Mouse (Mus musculus) heart, embryonic 10.5 days (tissue): ENCODE results near the gene Taok1. TPM values are rescaled to one million over a fixed set of nuclear protein-coding genes. Genes with fewer than 3 reads are reported as not detected.
"Not testable (repeated sequence)": the region's sequence is repeated elsewhere in the genome, so short reads cannot be mapped to it uniquely, and the experiment has no call there.

Experiments used
- DNase-seq: peaks from one replicate; pipeline ENCODE4 v3.0.0-alpha.2; 2017; ENCODE audit warnings: low spot score
- H3K27ac ChIP-seq: fragments of 300-500 bp; sonication (generic); 2 replicates; pipeline ENCODE4 v1.5.1; 2016; ENCODE audit warnings: mild to moderate bottlenecking
- H3K27me3 ChIP-seq: fragments of 300-500 bp; sonication (generic); 2 replicates; pipeline ENCODE4 v1.6.1; 2016; ENCODE audit warnings: mild to moderate bottlenecking; ENCODE audit not compliant: poor library complexity, insufficient read depth, severe bottlenecking
- H3K36me3 ChIP-seq: fragments of 300-500 bp; sonication (generic); 2 replicates; pipeline ENCODE4 v1.6.1; 2016; ENCODE audit warnings: mild to moderate bottlenecking, moderate library complexity
- H3K4me1 ChIP-seq: fragments of 300-500 bp; sonication (generic); 2 replicates; pipeline ENCODE4 v1.6.1; 2016; ENCODE audit warnings: mild to moderate bottlenecking
- H3K4me3 ChIP-seq: fragments of 300-500 bp; sonication (generic); 2 replicates; pipeline ENCODE4 v1.5.1; 2016; ENCODE audit warnings: mild to moderate bottlenecking, moderate library complexity
- H3K9me3 ChIP-seq: fragments of 300-500 bp; sonication (generic); 2 replicates; pipeline ENCODE4 v1.6.1; 2016; ENCODE audit warnings: mild to moderate bottlenecking, moderate library complexity
- WGBS: fragments of 180-500 bp; shearing (Covaris S2); methylation state at CpG from one replicate; pipeline ENCODE4 v1.1.7; 2016; 5-methylcytosine and 5-hydroxymethylcytosine counted together
- polyA plus RNA-seq: library from polyadenylated mRNA; unstranded; fragments of >200 nt; fragmentation: Nextera tagmentation; extraction: Ambion mirVana; gene quantifications from 2 replicates; pipeline ENCODE4 v1.2.1, GENCODE M21; 2016

The Taok1 gene
- 10.9 and 12.8 TPM in 2 replicates for polyA plus RNA-seq

DNA sequence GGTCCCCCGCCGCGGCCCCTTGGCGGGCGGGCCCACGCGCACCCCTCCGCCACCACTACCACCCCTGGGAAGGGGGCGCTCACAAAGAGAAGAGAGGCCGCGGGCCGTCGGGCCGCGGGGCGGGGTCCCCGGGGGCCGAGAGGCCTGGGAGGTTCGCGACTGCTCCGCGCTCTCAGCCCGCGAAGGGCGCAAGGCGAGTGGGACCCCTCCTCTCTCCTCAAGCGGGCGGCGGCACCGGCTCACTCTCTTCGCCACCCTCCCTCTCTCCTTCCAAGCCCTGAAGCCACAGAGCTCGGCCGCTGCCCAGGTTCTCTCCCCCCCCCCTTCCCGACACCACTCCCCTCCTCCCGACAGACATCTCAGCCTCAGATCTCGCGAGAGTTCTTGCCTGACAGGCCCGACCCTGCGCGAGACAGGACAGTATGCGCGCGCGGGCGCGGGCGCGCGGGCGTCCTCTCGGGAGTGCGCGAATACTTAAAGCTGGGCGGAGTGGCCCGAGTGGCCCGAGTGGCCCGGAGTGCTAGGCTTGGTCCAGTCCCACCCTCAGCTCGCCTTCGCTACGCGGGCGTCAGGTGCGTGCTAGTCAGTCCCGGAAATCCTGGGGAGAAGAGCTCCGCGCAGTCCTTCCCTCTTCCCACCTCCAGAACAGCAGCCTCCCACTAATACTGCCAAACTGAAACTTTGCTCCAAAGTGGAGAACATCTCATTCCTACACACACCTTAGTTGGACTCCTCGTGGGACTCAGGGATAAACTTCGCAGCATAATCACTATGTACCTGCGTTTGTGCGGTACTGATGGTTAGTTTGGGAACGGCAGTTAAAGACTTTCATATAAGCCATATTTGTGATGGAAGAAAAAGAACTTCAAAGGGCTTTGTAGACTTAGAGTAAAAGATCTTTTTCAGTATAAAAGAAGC is at the start of gene Taok1:
Taok1 (minus strand) TSS at position 278 of the 918 bp plus-strand sequence.
- Histone ChIP-seq H3K9me3 (no peaks in the 10 kb centered on the region), H3K4me3 (peak within 1 kb of the TSS; percentile 100), H3K27ac (peak within 1 kb of the TSS; percentile 100), H3K27me3 (no peaks in the 10 kb centered on the region), H3K4me1 (peaks cover 15% of the 10 kb centered on the region; the same call in 1 of the 2 replicates), H3K36me3 (peaks cover 13% of the 10 kb centered on the region)
- WGBS: 1% methylated on average over 67 of the region's 71 CpGs
- peak; percentile 98 for DNase-seq

DNA sequence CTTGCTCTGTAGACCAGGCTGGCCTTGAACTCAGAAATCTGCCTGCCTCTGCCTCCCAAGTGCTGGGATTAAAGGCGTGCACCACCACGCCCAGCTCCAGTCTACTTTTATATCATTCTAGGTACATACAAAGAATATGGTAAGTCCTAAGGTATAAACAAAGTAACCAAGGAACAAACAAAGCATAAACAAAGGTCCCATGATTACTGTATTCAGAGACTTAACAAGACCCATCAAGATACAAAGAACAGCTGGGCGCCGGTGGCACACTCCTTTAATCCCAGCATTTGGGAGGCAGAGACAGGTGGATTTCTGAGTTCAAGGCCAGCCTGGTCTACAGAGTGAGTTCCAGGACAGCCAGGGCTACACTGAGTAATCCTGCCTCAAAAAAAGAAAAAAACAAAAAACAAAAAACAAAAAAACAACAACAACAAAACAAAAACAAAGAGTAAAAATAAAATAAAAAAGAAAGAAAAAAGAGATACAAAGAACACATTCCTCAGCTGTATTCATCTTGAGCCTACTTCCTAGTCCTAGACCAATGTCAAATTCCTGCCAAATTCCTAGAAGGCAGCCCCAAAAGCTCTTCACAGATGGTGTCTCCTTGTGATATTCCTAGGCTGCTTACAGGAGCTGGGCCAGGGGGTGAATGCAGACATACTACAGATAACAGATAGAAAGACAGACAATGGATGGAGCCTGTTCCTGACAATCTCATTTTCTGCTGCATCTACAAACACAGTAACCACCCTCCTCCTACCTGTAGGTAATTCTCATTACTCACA is 46.0 kb upstream of the Taok1 start:
- not testable (repeated sequence) for H3K4me1 ChIP-seq, H3K9me3 ChIP-seq, H3K36me3 ChIP-seq, H3K4me3 ChIP-seq, H3K27ac ChIP-seq, DNase-seq, H3K27me3 ChIP-seq
- WGBS: 96% methylated on average over 4 of the region's 4 CpGs

DNA sequence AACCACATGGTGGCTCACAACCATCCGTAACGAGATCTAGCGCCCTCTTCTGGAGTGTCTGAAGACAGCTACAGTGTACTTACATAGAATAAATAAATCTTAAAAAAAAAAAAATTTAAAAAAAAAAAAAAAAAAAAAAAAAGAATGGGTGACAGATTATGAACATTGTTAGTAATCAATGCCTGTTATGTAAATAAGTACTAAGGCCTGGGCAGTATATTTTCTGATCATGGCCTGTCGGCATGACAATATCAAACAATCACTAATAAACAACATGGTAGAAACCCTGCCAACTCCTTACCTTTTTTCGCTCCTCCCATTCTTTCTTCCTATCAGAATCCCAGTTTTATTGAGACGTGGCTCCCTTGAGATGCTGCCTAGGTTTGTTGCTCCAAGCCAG is 44.9 kb upstream of the Taok1 start:
- no peak for DNase-seq
- H3K27ac ChIP-seq: no peak overlapping the region
- no peaks in the 10 kb centered on the region for H3K36me3 ChIP-seq
- no peaks in the 10 kb centered on the region for H3K4me1 ChIP-seq
- no peaks in the 10 kb centered on the region for H3K9me3 ChIP-seq
- WGBS: 55% methylated on average over 6 of the region's 6 CpGs
- no peaks in the 10 kb centered on the region for H3K27me3 ChIP-seq
- no peak overlapping the region for H3K4me3 ChIP-seq

DNA sequence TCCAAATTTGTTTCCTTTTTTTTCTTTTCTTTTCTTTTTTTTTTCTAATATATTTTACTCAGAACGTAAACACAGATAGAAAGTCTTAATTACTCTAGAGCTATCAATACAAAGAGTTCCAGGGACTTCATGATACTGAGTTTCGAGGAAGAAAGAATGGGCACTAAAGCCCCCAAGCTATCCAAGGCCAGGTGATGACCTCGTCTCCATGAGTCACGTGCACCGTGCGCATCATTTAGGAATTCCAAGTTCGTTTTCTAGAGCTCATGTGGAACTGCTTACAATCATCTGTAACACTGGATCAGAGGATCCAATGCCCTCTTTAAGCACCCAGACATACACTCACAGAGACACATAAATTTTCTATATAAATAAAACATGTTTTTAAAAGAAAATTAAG is 41.3 kb upstream of the Taok1 start:
- no peaks in the 10 kb centered on the region for H3K9me3 ChIP-seq
- no peaks in the 10 kb centered on the region for H3K27me3 ChIP-seq
- no peaks in the 10 kb centered on the region for H3K4me1 ChIP-seq
- no peak overlapping the region for H3K4me3 ChIP-seq
- H3K27ac ChIP-seq: no peak overlapping the region
- DNase-seq: no peak
- no peaks in the 10 kb centered on the region for H3K36me3 ChIP-seq
- 75% methylated on average over 7 of the region's 7 CpGs for WGBS

DNA sequence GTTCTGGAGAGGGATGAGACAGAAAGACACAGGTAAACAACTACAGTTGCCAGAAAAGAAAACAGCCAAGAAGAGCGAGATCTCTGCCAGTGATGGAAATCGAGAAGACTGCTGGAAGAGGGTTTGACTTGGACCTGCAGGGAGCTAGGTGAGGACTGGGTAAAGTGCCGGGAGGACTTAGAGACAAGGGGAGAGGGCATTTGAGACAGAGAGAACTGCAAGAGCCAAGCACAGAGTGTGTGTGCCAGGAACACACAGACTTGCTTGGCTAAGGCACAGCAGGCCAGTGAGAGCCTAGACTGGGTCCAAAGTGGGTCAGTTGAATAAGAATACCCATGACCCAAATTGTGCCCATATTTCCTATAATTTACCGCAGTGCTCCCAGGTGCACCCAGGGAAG is 37.9 kb upstream of the Taok1 start:
- DNase-seq: no peak
- no peaks in the 10 kb centered on the region for H3K27me3 ChIP-seq
- 80% methylated on average over 4 of the region's 4 CpGs for WGBS
- H3K36me3 ChIP-seq: no peaks in the 10 kb centered on the region
- H3K4me1 ChIP-seq: no peaks in the 10 kb centered on the region
- H3K9me3 ChIP-seq: no peaks in the 10 kb centered on the region
- H3K4me3 ChIP-seq: no peak overlapping the region
- H3K27ac ChIP-seq: no peak overlapping the region

DNA sequence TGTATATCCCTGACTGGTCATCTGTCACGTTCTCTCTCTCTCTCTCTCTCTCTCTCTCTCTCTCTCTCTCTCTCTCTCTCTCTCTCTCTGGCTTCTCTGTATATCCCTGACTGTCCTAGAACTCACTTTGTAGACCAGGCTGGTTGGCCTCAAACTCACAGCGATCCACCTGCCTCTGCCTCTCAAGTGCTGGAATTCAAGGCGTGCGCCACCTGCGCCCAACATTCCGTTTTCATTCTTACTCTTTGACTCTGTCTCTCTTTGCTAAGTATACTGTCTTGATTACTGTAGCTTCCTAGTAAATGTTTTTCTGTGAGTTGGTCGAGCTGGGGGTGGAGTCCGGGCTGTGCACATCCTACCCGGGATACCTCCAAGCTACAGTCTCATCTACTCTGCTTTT is 33.8 kb upstream of the Taok1 start:
- Histone ChIP-seq H3K4me1 (no peaks in the 10 kb centered on the region), H3K4me3 (no peak overlapping the region), H3K27me3 (no peaks in the 10 kb centered on the region), H3K27ac (no peak overlapping the region), H3K36me3 (no peaks in the 10 kb centered on the region), H3K9me3 (no peaks in the 10 kb centered on the region)
- 79% methylated on average over 9 of the region's 9 CpGs for WGBS
- DNase-seq: no peak

DNA sequence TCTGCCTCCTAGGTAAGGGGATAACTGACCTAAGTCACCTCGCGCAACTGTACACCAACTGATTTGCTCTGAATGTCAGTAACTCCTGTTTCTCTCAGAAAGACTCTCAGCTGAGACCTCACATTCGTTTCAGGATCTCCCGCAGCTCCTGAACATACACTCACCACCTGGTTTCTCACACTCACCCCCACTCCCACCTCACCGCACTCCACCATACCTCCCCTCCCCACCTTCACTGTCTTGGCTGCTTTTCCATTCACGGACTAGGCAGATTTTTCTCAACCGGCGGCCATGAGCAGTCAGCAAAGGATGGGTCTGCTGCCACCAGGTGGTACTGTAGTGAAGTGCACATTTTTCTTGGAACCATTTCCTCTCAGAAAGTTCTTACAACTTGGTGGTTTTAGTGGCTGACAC is 22.6 kb upstream of the Taok1 start:
- Histone ChIP-seq H3K36me3 (no peaks in the 10 kb centered on the region), H3K4me1 (peaks cover 18% of the 10 kb centered on the region), H3K9me3 (no peaks in the 10 kb centered on the region), H3K27ac (no peak overlapping the region), H3K27me3 (no peaks in the 10 kb centered on the region), H3K4me3 (peak overlapping the region; percentile 49)
- 16% methylated on average over 8 of the region's 8 CpGs for WGBS
- peak; percentile 87 for DNase-seq

DNA sequence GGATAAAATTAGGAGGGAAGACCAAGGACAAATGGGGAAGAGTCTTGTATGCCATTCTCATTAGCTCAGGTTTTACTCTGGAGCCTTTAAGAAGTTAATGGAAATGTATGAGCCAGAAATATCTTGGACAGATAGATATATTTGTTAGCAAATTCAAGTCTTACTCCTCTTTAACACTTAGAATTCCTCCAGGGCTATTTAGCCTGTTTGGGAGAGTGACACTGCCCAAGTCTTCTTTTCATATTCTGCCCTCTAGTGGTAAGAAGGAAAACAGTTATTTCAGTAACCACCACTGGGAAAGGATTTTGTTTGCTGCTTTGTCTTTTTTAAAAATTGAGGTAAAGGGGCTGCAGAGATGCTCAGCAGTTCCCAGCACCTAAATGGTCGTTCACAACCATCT is 21.9 kb upstream of the Taok1 start:
- peaks cover 26% of the 10 kb centered on the region for H3K4me1 ChIP-seq
- WGBS: 0% methylated on average over 1 of the region's 1 CpGs

DNA sequence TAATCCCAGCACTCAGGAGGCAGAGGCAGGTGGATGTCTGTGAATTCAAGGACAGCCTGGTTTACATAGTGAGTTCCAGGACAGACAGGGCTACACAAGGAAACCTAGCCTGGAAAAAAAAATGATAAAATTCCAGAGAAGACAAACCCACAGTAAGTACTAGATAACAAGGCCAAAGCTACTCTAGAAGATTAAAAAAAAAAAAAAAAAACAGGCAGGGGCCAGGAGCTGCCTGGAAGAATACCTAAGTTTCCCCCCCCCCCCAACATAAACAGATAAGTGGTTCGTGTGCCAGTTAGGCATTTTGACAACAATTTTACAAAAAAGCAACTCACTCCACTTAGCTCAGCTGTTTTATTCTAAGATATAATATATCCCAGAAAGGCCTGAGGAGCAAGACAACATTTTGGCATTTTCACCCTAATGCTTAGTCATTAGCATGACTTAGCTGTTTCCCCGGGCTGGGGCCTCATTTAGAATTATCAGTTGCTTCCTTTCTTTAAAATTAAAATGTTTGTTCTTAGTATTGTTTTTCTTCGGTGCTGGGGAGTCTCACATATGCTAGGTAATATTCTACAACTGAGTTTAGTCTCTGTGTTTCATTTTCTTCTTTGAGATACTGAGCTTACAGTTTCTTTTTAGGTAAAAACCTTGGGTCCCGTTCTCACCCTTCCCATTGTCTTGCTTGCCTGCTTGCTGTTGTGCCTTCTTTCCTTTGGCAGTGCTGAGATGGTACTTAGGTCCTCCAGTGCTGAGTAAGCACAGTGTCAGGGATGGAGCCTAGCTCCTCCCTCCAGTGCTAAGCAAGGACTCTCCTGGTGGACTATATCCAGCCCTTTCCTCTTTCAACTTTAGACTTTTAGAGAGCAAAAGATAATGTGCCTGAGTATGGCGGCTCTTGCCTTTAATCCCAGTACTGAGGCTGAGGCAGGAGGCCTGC is 19.3 kb upstream of the Taok1 start:
- Histone ChIP-seq H3K9me3 (no peaks in the 10 kb centered on the region), H3K4me3 (no peak overlapping the region), H3K4me1 (peaks cover 33% of the 10 kb centered on the region), H3K27ac (peak overlapping the region; percentile 32; the same call in 1 of the 2 replicates), H3K27me3 (no peaks in the 10 kb centered on the region), H3K36me3 (no peaks in the 10 kb centered on the region)
- WGBS: 59% methylated on average over 5 of the region's 5 CpGs
- DNase-seq: no peak

More for the DNA sequence above, 21.9 kb upstream of the Taok1 start:
- Histone ChIP-seq H3K9me3 (no peaks in the 10 kb centered on the region), H3K27ac (0 out of 2 replicates have a peak overlapping the region, but pooled peaks have one; percentile 32), H3K27me3 (no peaks in the 10 kb centered on the region), H3K36me3 (no peaks in the 10 kb centered on the region), H3K4me3 (no peak overlapping the region)
- DNase-seq: no peak

DNA sequence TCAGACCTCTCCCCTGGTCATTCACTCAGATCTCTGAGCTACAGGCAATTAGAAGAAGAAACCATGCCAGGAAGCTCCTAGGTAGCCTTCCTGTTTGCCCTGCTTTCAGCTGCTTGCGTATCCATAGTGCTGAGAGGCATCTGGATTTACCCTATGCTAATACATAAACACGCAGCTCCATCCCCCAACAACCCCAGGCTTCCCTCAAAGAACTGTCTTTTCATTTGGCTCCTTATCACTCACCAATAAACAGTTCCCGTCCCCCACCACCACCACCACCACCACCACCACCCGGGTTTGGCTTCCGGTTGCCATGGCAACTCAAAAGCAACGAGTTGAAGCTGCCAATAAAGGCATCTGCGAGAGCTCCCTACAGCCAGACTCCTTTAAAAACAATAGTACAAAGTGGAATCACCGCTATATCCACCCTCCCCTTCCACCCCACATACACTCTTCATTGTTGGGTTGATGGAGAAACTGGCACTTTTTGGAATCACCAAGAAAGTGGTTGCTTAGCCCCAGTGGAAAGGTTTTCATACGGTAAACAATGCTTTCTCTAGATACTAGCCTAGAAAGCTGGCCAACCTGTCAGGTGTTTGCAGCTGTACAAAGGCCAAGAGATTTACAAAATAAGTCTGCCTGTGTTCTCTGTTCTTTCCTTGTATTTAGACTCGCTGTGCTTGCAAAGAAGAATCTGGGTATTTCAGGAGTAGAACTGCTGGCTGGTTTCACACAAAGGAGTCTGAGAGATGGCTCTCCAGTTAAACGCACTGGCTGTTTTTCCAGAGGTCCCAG is 17.6 kb upstream of the Taok1 start:
- H3K27ac ChIP-seq: no peak overlapping the region
- H3K27me3 ChIP-seq: no peaks in the 10 kb centered on the region
- DNase-seq: no peak
- peaks cover 31% of the 10 kb centered on the region for H3K4me1 ChIP-seq
- 13% methylated on average over 11 of the region's 11 CpGs for WGBS
- H3K36me3 ChIP-seq: no peaks in the 10 kb centered on the region
- peak overlapping the region; percentile 58 for H3K4me3 ChIP-seq
- H3K9me3 ChIP-seq: no peaks in the 10 kb centered on the region

DNA sequence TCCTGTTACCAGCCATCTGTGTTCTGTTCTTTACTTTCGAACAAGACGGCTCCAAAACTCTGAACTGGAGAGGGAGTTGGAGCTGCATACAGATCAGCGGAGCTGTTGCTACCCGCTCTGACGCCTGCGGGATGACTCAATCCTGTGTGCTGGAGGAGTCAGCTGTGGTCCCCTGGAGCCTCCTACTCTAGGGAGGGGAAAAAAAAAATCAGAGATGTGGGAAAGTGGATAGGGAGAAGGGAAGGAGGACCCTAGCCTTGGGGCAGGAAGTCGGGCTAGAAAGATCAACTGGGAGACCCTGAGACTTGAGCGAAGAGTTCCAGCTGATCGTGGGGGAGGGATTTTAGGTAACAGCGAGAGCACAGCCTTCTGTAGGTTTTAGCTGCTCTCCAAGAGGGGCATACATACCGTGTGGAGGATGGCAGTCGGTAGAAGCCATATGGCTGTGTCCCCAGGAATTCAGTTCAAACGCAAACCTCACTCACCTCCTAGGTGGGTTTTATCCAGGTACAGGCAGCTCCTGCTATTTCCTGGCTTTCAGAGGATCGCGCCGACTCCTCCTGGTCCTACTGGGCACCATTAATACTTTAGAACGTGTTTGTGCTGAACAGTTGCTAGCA is 16.9 kb upstream of the Taok1 start:
- peak overlapping the region; percentile 53 for H3K27ac ChIP-seq
- peak overlapping the region; percentile 58 for H3K4me3 ChIP-seq
- under 1% methylated on average over 17 of the region's 17 CpGs for WGBS
- no peaks in the 10 kb centered on the region for H3K27me3 ChIP-seq
- DNase-seq: no peak
- H3K36me3 ChIP-seq: no peaks in the 10 kb centered on the region
- H3K9me3 ChIP-seq: no peaks in the 10 kb centered on the region
- H3K4me1 ChIP-seq: peaks cover 26% of the 10 kb centered on the region
